ENCODE assay signal across 17 mouse cellular contexts in the genomic region with DNA sequence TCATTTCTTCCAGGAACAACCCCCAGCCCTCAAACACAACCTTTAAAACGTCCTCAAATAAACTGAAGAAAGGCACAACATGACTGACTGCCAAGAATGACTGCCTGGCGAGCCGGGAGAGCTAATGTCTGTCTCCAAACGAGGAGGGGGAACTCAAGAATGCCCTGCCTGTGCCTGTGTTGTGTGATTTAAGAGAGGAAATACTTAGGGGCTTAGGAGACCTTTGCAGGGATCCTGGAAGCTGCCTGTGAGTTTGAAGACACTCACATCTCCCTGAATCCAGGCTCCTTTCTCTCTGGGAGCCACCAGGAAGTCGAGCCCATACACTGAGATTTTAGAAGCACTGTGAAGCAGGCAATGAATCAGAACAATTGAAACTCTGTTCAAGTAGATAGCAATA.
DNase-seq lines count a peak whose midpoint lies in the region; ATAC-seq and TF ChIP-seq lines count a peak whose summit lies in the region.
"Had no signal": no experiment of that assay in that cellular context is flagged by ENCODE, and none has a peak within 500 bp of the region (broad histone marks: within the 10 kb centered on the region; RNA-seq: fewer than 3 reads in every experiment).

No protein-coding gene starts in this region.

- intact Hi-C loops in left cerebral cortex, postnatal 4 days (cut with DNase I): loop anchor here (10.0 kb wide), 2 partner anchors 166 to 196 kb away; a partner anchor contains a TSS

- 0 out of 2 replicates have a peak overlapping the region, but pooled peaks have one; percentile 12 for H3K9ac ChIP-seq in embryonic facial prominence, embryonic 13.5 days
- no peak overlapping the region for H3K9ac ChIP-seq in lung, embryonic 14.5 days
- H3K9ac ChIP-seq in embryonic facial prominence, embryonic 14.5 days (ENCODE audit: low read depth, low read length): no peak overlapping the region; the same call in 1 of the 2 replicates
- H3K9ac ChIP-seq in limb, embryonic 14.5 days (ENCODE audit: low read depth, low read length, severe bottlenecking): no peak overlapping the region
- H3K9ac ChIP-seq: liver, embryonic 15.5 days had no signal

- no peak for DNase-seq in embryonic facial prominence, embryonic 10.5 days (ENCODE audit: low spot score)
- peak; percentile 43 for DNase-seq in lung, embryonic 14.5 days
- no peak for DNase-seq in lung, adult 18-20 months
- peak; percentile 44 for DNase-seq in embryonic facial prominence, embryonic 14.5 days (ENCODE audit: low spot score)
- DNase-seq in limb, embryonic 14.5 days (ENCODE audit: low spot score): peak; percentile 43
- no peak for DNase-seq in cerebellum, adult 9-11 months
- no peak for DNase-seq in left cerebral cortex, postnatal 4 days
- DNase-seq: adrenal gland, postnatal 36 days; cerebellum, postnatal 36 days; gastrocnemius, postnatal 10 days; heart, postnatal 14 days; kidney, postnatal 14 days; thymus, postnatal 4 days had no signal

- 23% methylated on average over 5 of the region's 5 CpGs for WGBS in embryonic facial prominence, embryonic 13.5 days
- WGBS in embryonic facial prominence, embryonic 10.5 days: 34% methylated on average over 5 of the region's 5 CpGs
- WGBS in lung, embryonic 14.5 days: 10% methylated on average over 5 of the region's 5 CpGs
- 13% methylated on average over 5 of the region's 5 CpGs for WGBS in embryonic facial prominence, embryonic 14.5 days
- 6% methylated on average over 5 of the region's 5 CpGs for WGBS in limb, embryonic 14.5 days

- no peaks in the 10 kb centered on the region for H3K27me3 ChIP-seq in embryonic facial prominence, embryonic 13.5 days
- no peaks in the 10 kb centered on the region for H3K27me3 ChIP-seq in embryonic facial prominence, embryonic 10.5 days (replicated peaks; ENCODE audit: low read depth, poor library complexity, severe bottlenecking)
- H3K27me3 ChIP-seq in lung, embryonic 14.5 days (ENCODE audit: insufficient read depth, low read length): no peaks in the 10 kb centered on the region
- no peaks in the 10 kb centered on the region for H3K27me3 ChIP-seq in embryonic facial prominence, embryonic 14.5 days (replicated peaks; ENCODE audit: control insufficient read depth, insufficient read depth, low read length)
- no peaks in the 10 kb centered on the region for H3K27me3 ChIP-seq in limb, embryonic 14.5 days (ENCODE audit: control insufficient read depth, insufficient read depth, low read length)
- H3K27me3 ChIP-seq: liver, embryonic 15.5 days had no signal

- ATAC-seq in embryonic facial prominence, embryonic 13.5 days (ENCODE audit: insufficient number of reproducible peaks, insufficient read depth, low FRiP score, low TSS enrichment, low read depth): no peak
- no peak for ATAC-seq in lung, embryonic 14.5 days (ENCODE audit: insufficient read depth)
- no peak for ATAC-seq in embryonic facial prominence, embryonic 14.5 days (ENCODE audit: low read depth)
- no peak for ATAC-seq in limb, embryonic 14.5 days (ENCODE audit: low FRiP score, low read depth)
- ATAC-seq: activated CD4-positive, CD25-positive, alpha-beta regulatory T cell, adult 4 months; intestine, embryonic 16.5 days had no signal

- H3K4me3 ChIP-seq in embryonic facial prominence, embryonic 13.5 days: no peak overlapping the region
- no peak overlapping the region for H3K4me3 ChIP-seq in embryonic facial prominence, embryonic 10.5 days
- no peak overlapping the region for H3K4me3 ChIP-seq in lung, embryonic 14.5 days (ENCODE audit: low read depth, low read length)
- H3K4me3 ChIP-seq in embryonic facial prominence, embryonic 14.5 days (ENCODE audit: low read depth, low read length): no peak overlapping the region
- H3K4me3 ChIP-seq in limb, embryonic 14.5 days (replicated peaks; ENCODE audit: low read length): no peak overlapping the region
- H3K4me3 ChIP-seq: liver, embryonic 15.5 days had no signal

- H3K4me1 ChIP-seq in embryonic facial prominence, embryonic 13.5 days: peaks cover 13% of the 10 kb centered on the region
- H3K4me1 ChIP-seq in embryonic facial prominence, embryonic 10.5 days: peaks cover 9% of the 10 kb centered on the region; the same call in 1 of the 2 replicates
- no peaks in the 10 kb centered on the region; the same call in 1 of the 2 replicates for H3K4me1 ChIP-seq in lung, embryonic 14.5 days (ENCODE audit: insufficient read depth)
- H3K4me1 ChIP-seq in embryonic facial prominence, embryonic 14.5 days (ENCODE audit: control insufficient read depth, insufficient read depth, low read length): peaks cover 6% of the 10 kb centered on the region; the same call in 1 of the 2 replicates
- peaks cover 13% of the 10 kb centered on the region; the same call in 1 of the 2 replicates for H3K4me1 ChIP-seq in limb, embryonic 14.5 days (ENCODE audit: control insufficient read depth, insufficient read depth, low read length)
- H3K4me1 ChIP-seq: liver, embryonic 15.5 days had no signal

- TF ChIP-seq POLR2A in limb, embryonic 14.5 days (IDR thresholded peaks at IDR 0.05; ENCODE audit: borderline replicate concordance, extremely low read depth, insufficient read depth, insufficient read length): no peak

- H3K9me3 ChIP-seq in embryonic facial prominence, embryonic 13.5 days: no peaks in the 10 kb centered on the region
- H3K9me3 ChIP-seq in embryonic facial prominence, embryonic 10.5 days: no peaks in the 10 kb centered on the region
- no peaks in the 10 kb centered on the region for H3K9me3 ChIP-seq in lung, embryonic 14.5 days (ENCODE audit: low read depth, low read length)
- H3K9me3 ChIP-seq in embryonic facial prominence, embryonic 14.5 days (ENCODE audit: control insufficient read depth, low read length): no peaks in the 10 kb centered on the region
- no peaks in the 10 kb centered on the region for H3K9me3 ChIP-seq in limb, embryonic 14.5 days (ENCODE audit: control insufficient read depth, low read length)
- H3K9me3 ChIP-seq: liver, embryonic 15.5 days had no signal

- no peaks in the 10 kb centered on the region for H3K36me3 ChIP-seq in embryonic facial prominence, embryonic 13.5 days
- H3K36me3 ChIP-seq in embryonic facial prominence, embryonic 10.5 days (replicated peaks): no peaks in the 10 kb centered on the region
- H3K36me3 ChIP-seq in lung, embryonic 14.5 days (ENCODE audit: insufficient read depth): no peaks in the 10 kb centered on the region
- no peaks in the 10 kb centered on the region for H3K36me3 ChIP-seq in embryonic facial prominence, embryonic 14.5 days (ENCODE audit: control insufficient read depth, insufficient read depth, low read length)
- H3K36me3 ChIP-seq in limb, embryonic 14.5 days (ENCODE audit: control insufficient read depth, insufficient read depth, low read length): no peaks in the 10 kb centered on the region
- H3K36me3 ChIP-seq: liver, embryonic 15.5 days had no signal

- H3K4me2 ChIP-seq in embryonic facial prominence, embryonic 13.5 days: no peak overlapping the region
- no peak overlapping the region for H3K4me2 ChIP-seq in lung, embryonic 14.5 days
- H3K4me2 ChIP-seq in embryonic facial prominence, embryonic 14.5 days (ENCODE audit: low read depth, low read length): no peak overlapping the region
- no peak overlapping the region for H3K4me2 ChIP-seq in limb, embryonic 14.5 days (replicated peaks; ENCODE audit: low read depth, low read length, severe bottlenecking)
- H3K4me2 ChIP-seq: liver, embryonic 15.5 days had no signal

- H3K27ac ChIP-seq in embryonic facial prominence, embryonic 13.5 days: peak overlapping the region; percentile 33
- H3K27ac ChIP-seq in embryonic facial prominence, embryonic 10.5 days (replicated peaks): no peak overlapping the region
- peak overlapping the region; percentile 30; the same call in 1 of the 2 replicates for H3K27ac ChIP-seq in lung, embryonic 14.5 days (ENCODE audit: low read depth)
- 0 out of 2 replicates have a peak overlapping the region, but pooled peaks have one; percentile 10 for H3K27ac ChIP-seq in embryonic facial prominence, embryonic 14.5 days (replicated peaks; ENCODE audit: low read depth, low read length)
- H3K27ac ChIP-seq in limb, embryonic 14.5 days (replicated peaks; ENCODE audit: low read depth, low read length): no peak overlapping the region
- H3K27ac ChIP-seq: liver, embryonic 15.5 days had no signal

- no peak for TF ChIP-seq CTCF in lung, embryonic 14.5 days (IDR thresholded peaks at IDR 0.05; ENCODE audit: low read depth)

Comparison
In these comparisons a context has a peak if more than half of its experiments do, and no peak if none do; other contexts are left out.
1. H3K27ac ChIP-seq: peak in embryonic facial prominence, embryonic 13.5 days (single experiment), lung, embryonic 14.5 days (single experiment) and embryonic facial prominence, embryonic 14.5 days (single experiment); none in embryonic facial prominence, embryonic 10.5 days (single experiment) and limb, embryonic 14.5 days (single experiment).
2. DNase-seq: peak in lung, embryonic 14.5 days (single experiment), embryonic facial prominence, embryonic 14.5 days (single experiment) and limb, embryonic 14.5 days (single experiment); none in embryonic facial prominence, embryonic 10.5 days (single experiment), lung, adult 18-20 months (0 of 2), cerebellum, adult 9-11 months (single experiment) and left cerebral cortex, postnatal 4 days (single experiment).